Mouse (Mus musculus) adrenal gland, postnatal 4 days (tissue): ENCODE measurements around the gene Rnf220. TPM values are rescaled to one million over a fixed set of nuclear protein-coding genes. Genes with fewer than 3 reads are reported as not detected.

Experiments used
- DNase-seq, 2 experiments: peaks; one replicate each; pipeline ENCODE4 v3.0.0; 2021 to 2022; ENCODE audit warnings: low spot score in 2 of 2, mixed read lengths in 2 of 2
- total RNA-seq, 2 experiments: library from RNA; stranded (reverse); gene quantifications; 2 replicates each; pipeline ENCODE4 v1.2.3; 2021

Rnf220 gene
- total RNA-seq, 2 experiments from 2014 or later: 107 to 110 TPM

GRCm38 (mm10) chr4:117389264-117390054 is 107.4 kb downstream of the Rnf220 start:
- DNase-seq: no peak

- DNase-seq: no peak
Measured at GRCm38 (mm10) chr4:117385247-117385646, 111.6 kb downstream of the Rnf220 start.

- DNase-seq: no peak
Measured at GRCm38 (mm10) chr4:117381846-117382245, 115.0 kb downstream of the Rnf220 start.

- DNase-seq: no peak
Measured at GRCm38 (mm10) chr4:117380558-117380935, 116.3 kb downstream of the Rnf220 start.

- no peak for DNase-seq
Measured at GRCm38 (mm10) chr4:117379803-117380557, 116.9 kb downstream of the Rnf220 start.

- DNase-seq: no peak
Measured at GRCm38 (mm10) chr4:117374078-117374540, 122.7 kb downstream of the Rnf220 start.

- DNase-seq: no peak
Measured at GRCm38 (mm10) chr4:117373324-117374077, 123.4 kb downstream of the Rnf220 start.

- no peak for DNase-seq
Measured at GRCm38 (mm10) chr4:117371896-117372295, 125.0 kb downstream of the Rnf220 start.

DNA sequence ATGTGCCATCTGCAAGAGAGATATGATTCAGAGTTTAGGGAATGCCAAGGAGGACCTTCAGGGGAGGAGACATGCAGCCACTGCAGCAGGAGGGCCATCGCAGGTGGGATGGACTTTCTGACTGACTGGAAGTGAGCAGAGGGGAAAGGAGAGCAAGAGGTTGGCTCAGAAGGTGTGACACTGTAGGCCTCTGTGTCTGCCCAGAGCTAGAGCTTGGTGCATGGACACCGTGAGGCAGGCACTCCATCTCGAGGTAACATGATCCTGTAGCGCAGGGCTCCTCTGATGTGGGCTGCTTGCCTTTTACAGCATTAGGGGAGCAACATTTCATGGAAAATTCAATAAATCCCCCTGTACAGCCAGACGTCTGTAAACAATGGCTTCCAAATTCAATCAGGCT is 126.5 kb downstream of the Rnf220 start:
- DNase-seq: no peak

- no peak for DNase-seq
Measured at GRCm38 (mm10) chr4:117369571-117369970, 127.3 kb downstream of the Rnf220 start.

- DNase-seq: no peak
Measured at GRCm38 (mm10) chr4:117367365-117367764, 129.5 kb downstream of the Rnf220 start.

DNA sequence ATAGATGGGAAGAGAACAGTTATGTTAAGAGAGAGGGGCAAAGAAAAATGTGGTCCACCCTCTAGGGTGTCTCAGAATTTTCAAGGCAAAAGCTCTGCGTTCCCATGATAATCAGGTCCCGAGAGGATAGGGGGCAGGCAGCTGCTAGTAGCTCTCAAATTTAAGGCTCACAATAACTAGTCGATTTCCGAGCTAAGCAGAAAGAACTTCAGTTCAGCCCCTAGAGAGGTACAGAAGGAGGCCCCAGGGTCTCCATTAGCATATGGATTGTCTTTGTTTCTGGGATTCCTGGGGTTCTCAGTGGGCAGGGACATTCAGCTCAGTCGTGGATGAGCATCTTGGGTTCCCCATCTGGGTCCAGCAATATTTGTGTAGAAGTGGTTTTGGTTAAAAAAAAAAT is 134.8 kb downstream of the Rnf220 start:
- no peak for DNase-seq

DNA sequence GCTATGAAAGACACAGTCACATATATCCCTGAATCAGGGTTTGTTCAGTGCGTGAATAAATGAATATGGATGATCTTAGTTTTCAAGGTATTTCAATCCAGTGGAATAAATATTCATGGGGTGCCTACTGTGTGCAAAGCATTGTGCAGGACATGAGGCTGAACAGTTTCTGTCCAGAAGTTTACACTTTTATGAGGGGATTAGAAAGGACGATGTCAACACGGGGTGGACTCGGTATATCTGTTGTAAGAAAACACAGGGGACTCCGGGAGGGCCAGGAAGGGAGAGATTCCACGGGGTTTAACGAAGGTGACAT is 135.3 kb downstream of the Rnf220 start:
- no peak for DNase-seq

GRCm38 (mm10) chr4:117360713-117361557 is 135.9 kb downstream of the Rnf220 start:
- DNase-seq: no peak

DNA sequence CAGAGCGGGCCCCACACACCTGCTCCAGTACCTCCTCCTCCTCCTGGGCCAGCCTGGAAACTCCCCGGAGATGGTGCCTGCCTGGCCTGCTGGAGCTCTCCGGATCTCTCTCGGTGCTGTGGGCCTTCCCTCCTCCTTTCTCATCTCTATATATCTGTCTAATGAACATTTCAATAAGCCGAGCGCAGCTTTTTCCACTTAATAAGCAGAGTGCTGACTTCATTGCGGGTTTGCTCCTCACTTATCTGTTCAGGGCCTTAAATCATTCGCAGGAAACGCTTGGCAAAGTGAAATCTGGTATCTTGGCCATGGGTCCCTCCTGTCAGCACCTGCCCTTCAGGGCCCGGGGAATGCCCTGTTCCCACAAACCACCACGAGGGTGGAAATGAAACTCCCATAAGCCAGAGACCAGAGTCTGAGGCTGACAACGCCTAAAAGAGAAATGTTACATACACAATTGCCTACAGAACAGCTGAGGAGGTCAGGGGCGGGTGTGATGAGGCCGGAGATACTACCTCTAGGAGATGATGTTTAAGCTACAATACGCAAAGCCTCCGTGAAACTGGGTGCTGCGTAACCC is 137.0 kb downstream of the Rnf220 start:
- DNase-seq: no peak

- no peak for DNase-seq
Measured at GRCm38 (mm10) chr4:117357917-117358316, 138.9 kb downstream of the Rnf220 start.

DNA sequence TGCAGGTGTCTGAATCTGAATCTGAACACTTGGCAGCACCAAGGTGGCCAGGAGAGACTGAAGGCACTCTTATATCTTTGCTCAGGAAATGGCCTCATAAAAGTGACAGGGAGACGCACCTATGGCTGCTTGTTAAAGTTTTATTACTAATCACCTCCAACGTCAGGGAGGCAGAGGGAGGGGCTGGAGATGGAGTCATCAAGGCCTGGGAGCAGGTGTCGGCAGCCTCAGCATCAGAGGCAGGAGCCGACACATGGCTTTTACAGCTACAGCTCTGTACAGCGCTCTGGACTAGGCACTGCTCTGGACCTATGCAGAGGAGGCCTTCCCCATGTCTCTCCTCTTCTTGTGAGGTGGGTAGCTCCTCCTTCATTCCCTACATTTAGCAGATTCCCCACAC is 139.7 kb downstream of the Rnf220 start:
- DNase-seq: no peak

GRCm38 (mm10) chr4:117356223-117356622 is 140.6 kb downstream of the Rnf220 start:
- no peak for DNase-seq

DNA sequence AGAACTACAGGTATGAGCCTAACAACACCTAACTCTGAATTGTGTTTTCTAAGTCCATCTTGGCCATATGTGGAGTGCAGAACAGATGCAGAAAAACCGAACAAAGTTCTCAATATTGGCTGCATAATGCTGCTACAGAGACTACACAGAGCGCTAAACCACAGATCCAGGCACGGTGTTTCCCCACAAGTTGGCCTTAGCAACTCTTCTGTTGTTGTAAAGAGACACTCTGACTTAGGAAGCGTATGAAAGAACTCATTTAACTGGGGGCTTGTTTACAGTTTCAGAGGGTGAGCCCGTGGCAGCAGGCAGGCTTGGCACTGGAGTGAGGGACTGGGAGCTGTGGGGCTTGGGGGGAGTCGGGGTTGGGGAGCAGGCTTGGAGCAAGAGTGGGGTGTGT is 142.2 kb downstream of the Rnf220 start:
- no peak for DNase-seq

DNA sequence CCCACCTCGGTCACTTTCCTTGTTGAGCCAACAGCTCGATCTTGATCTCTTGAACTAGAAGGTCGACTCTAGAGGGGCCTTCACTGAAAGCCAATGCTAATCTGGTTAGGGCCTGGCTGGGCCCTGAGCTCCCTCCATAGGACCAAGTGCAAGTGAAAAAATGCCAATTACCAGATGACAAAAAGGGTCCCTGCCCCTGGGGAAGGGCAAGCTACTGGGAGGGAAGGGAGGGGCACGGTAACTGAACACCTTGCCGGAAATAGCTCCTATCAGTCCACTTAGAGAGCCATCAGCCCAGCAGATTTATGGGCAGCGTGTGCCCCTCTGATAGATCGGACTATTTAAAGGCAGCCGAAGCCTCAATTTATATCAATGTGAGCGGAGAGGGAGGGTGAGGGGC is 143.9 kb downstream of the Rnf220 start:
- no peak for DNase-seq

DNA sequence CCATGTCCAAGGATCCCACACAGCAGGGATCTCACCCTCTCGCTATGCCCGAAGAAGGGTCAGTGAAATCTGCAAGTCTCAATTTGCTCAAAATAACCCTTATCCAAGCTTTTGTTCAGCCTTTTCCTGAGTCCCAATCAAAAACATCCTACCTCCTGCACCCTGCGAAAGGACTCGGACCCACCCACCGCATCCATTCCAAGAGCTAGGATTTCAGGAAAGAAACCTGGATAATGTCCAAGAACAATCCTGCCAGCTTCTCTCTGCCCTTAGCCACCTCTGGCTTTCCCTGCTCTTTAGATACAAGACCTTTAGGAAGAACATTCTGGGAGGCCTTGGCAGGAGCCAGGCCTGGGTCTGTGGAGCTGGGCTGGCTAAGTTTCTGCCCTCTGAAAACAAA is 144.8 kb downstream of the Rnf220 start:
- DNase-seq: no peak
